Mouse (Mus musculus): Measurements from ENCODE around the gene Litaf.

DNA sequence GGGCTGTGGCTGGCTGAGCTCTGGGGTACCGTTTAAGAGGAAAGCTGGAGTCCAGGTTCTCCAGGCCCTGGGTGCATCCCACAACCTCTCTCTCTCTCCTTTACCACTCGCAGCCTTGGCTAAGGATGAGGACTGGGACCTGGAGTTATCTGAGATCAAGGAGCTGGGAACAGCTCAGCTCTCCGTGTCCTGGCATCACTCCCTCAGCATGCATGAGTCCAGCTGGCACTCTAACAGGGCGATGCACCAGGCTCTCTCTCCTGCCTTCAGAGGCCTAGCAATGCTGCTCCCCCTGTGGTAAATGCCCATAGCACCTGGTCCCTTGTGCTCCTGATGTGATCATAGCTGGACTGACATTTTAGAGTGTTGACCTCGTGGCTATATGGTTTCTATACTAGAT, 5.2 kb upstream of the Litaf start:
- no peak for TF ChIP-seq CTCF (IDR thresholded peaks at IDR 0.05)
- no peak for TF ChIP-seq EP300 (IDR thresholded peaks at IDR 0.05)
